Mouse (Mus musculus) adrenal gland, adult 18-20 months (tissue): Measurements from ENCODE around the gene Ankrd35. TPM values are rescaled to one million over a fixed set of nuclear protein-coding genes. Genes with fewer than 3 reads are reported as not detected.
"Not testable (repeated sequence)": the region's sequence is repeated elsewhere in the genome, so short reads cannot be mapped to it uniquely, and the experiment has no call there.

Source experiments
- DNase-seq, 2 experiments: peaks; one replicate each; pipeline ENCODE4 v3.0.0; 2021 to 2022; ENCODE audit warnings: low spot score in 2 of 2
- long read RNA-seq, 2 experiments: library from polyadenylated mRNA; stranded (forward); transcript quantifications; one replicate each; pipeline ENCODE4 v2.0.0; 2021
- total RNA-seq, 2 experiments: library from RNA; stranded (reverse); gene quantifications; 1 replicate in 1 of 2; 2 replicates in 1 of 2; pipeline ENCODE4 v1.2.3; 2021

Ankrd35 gene
- 1 to 10 TPM; 1.3 to 6.6 TPM for total RNA-seq
- long read RNA-seq, experiment 1, partial matches to known transcripts: 0 of 2 reads
- long read RNA-seq, experiment 1, other reads (novel, unspliced or antisense): 2 of 2 reads
- long read RNA-seq, experiment 2, full-length matches to known transcripts: 4 of 36 reads
- long read RNA-seq, experiment 2, partial matches to known transcripts: 24 of 36 reads
- long read RNA-seq, experiment 2, other reads (novel, unspliced or antisense): 8 of 36 reads

- peak; percentile 61 to 68 for DNase-seq
These were observed at the start of gene Ankrd35 for GRCm38 (mm10) chr3:96669727-96670468. TSS of gene Ankrd35 (plus strand) at chr3:96670131.

- DNase-seq: no peak
These were observed 46.7 kb upstream of the Ankrd35 start for GRCm38 (mm10) chr3:96623201-96623600.

GRCm38 (mm10) chr3:96629729-96630600 lies 40.0 kb upstream of the Ankrd35 start, which contains the start of gene Rbm8a:
TSS of gene Rbm8a (plus strand) at chr3:96629933.
- peak; percentile 90 to 93 for DNase-seq

- DNase-seq: no peak
These were observed 37.9 kb upstream of the Ankrd35 start for GRCm38 (mm10) chr3:96632058-96632457.

- DNase-seq: no peak
These were observed 35.9 kb upstream of the Ankrd35 start for GRCm38 (mm10) chr3:96634015-96634414.

GRCm38 (mm10) chr3:96634928-96635879 lies 34.7 kb upstream of the Ankrd35 start, which contains the start of the genes Pex11b and Gm42957:
TSS of gene Pex11b (plus strand) at chr3:96635376.
TSS of gene Gm42957 (plus strand) at chr3:96635474.
- peak; percentile 90 to 92 for DNase-seq

GRCm38 (mm10) chr3:96635906-96636305 lies 34.0 kb upstream of the Ankrd35 start:
- no peak for DNase-seq

GRCm38 (mm10) chr3:96636448-96636847 lies 33.5 kb upstream of the Ankrd35 start:
- no peak for DNase-seq

GRCm38 (mm10) chr3:96639219-96639618 lies 30.7 kb upstream of the Ankrd35 start:
- peak; percentile 65 to 75 for DNase-seq

GRCm38 (mm10) chr3:96645018-96645649 lies 24.8 kb upstream of the Ankrd35 start, which contains the start of gene Itga10:
TSS of gene Itga10 (plus strand) at chr3:96645584.
- DNase-seq: no peak

- DNase-seq: no peak
These were observed 22.6 kb upstream of the Ankrd35 start for GRCm38 (mm10) chr3:96647365-96647764.

GRCm38 (mm10) chr3:96660901-96661300 lies 9.0 kb upstream of the Ankrd35 start:
- DNase-seq: no peak

GRCm38 (mm10) chr3:96662731-96663316 lies 7.1 kb upstream of the Ankrd35 start:
- DNase-seq: no peak

GRCm38 (mm10) chr3:96663432-96664239 lies 6.3 kb upstream of the Ankrd35 start:
- peak; percentile 75 to 76 for DNase-seq

- not testable (repeated sequence) for DNase-seq
These were observed 4.1 kb upstream of the Ankrd35 start for GRCm38 (mm10) chr3:96665732-96666363.

- DNase-seq: no peak
These were observed 3.0 kb upstream of the Ankrd35 start for GRCm38 (mm10) chr3:96666916-96667315.

- peak in 1 of 2 experiments; percentile 40 for DNase-seq
These were observed 2.6 kb upstream of the Ankrd35 start for GRCm38 (mm10) chr3:96667316-96667715.
